Mouse (Mus musculus) left cerebral cortex, adult 9 months (tissue): ENCODE measurements at regions not wholly inside any gene's neighbourhood (a gene's known extent, or its start where the extent isn't known, plus 50 kb on each side); places are given as distances from the start of the nearest gene placed in this dataset.

Source experiments
- DNase-seq, 2 experiments: peaks; one replicate each; pipeline ENCODE4 v3.0.0; 2022; ENCODE audit warnings: low spot score in 2 of 2

DNA sequence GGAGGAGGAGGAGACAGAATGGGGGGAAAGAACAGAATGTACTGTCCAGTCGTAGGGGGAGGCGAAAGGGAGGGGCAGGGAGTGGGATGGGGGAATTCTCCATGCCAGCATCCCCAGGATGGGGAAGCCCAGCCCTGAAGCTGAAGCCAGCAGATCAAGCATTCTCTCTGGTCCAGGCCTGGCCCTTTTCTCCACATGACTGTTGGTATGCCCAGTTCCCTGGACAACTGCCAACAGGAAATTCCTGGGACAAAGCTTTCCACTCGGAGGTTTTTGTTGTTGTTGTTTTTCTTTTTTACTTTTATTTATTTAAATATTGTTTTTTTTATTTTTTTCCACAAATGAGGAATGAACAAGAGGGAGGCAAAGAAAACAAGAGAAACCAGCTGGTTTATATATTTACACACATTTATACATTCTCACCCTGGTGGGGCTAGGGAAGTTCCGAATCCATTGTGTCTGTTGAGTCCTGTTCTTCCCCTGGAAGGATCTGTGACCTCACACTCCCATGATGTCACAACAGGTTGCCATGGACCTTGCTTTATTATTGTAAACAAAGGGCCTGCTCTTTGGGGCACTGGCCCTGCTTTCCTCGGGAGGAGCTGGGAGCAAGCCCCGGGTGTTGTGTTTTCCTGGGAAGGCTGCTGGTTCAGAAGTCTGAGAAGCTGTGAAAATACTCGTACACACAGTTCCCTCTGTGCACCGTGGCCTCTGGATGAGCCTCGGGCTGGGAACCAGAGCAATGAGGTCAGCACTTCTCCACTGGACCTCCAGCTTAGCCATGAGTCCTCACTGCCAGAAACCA is 135.5 kb upstream of the Med13l start:
- DNase-seq = no peak

DNA sequence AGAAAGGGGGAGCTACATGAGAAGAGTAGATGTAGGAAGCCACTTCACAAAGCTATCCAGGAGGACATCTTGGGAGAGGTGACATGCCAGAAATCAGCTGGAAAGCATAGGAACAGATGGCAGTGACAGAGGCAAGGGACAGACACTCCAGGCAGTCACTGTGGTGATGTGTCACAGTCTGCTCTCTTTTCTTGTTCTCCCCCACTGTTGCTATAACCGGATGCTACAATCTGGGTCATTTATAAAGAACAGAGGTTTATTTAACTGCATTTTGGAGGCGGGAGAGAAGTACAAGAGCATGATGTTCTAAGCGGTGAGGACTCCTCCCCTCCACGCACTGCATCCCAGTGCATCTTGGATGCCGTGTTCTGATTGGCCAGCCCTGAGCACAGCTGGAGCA is 133.8 kb upstream of the Med13l start:
- peak; percentile 68 to 79 for DNase-seq

DNA sequence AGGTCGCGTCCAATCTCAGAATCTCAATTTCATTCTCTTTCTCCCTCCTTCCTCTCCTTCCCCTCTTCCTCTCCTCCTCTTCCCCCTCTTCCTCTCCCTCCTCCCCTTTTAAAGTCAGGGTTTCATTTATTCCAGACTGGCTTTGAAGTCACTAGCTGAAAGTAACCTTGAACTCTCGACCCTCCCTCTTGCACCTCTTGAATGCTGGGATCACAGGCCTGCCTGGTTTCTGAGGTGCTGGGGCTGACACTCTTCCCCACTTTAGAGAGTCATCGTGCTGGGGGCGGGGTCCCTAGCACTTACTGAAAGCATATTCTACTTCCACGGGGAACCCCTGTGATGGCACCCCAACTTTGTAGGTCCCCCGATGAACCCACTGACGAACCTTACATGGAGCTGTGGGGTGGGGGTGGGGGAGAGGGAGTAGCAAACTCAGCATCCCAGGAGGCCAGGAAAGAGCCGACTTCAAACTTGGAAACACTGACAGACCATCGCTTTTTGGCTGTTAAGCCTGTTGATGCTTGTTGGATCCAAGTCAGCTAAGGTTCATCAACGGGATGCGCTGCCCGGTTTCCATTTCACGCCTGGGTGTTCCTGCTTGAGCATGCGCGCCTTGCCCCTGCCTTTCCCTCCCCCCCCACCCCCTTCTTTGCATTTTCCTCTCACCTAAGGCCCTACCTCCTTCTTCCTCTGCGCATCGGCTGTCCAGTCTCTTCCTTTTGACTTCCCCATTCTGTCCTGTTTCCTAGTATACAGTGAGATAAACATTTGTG is 132.0 kb upstream of the Med13l start:
- no peak for DNase-seq

DNA sequence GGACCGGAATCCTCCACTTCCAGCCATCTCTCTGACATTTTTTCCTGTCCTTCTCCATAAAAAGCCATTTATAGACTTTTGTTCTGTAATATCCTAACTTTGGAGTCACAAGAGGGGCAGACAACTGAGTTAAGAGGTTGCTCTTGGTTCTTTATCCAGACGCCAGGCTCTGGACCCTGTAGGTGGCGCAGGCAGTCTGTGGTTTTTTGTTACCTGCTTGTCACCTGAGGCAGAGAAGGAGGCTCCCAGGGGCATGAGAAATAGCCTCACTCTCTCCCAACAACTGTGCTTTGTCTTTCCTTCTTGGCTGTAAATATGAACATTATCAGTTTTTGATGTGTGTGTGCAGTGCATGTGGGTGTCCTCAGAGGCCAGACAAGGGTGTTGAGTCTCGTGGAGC is 126.9 kb upstream of the Med13l start:
- no peak for DNase-seq

DNA sequence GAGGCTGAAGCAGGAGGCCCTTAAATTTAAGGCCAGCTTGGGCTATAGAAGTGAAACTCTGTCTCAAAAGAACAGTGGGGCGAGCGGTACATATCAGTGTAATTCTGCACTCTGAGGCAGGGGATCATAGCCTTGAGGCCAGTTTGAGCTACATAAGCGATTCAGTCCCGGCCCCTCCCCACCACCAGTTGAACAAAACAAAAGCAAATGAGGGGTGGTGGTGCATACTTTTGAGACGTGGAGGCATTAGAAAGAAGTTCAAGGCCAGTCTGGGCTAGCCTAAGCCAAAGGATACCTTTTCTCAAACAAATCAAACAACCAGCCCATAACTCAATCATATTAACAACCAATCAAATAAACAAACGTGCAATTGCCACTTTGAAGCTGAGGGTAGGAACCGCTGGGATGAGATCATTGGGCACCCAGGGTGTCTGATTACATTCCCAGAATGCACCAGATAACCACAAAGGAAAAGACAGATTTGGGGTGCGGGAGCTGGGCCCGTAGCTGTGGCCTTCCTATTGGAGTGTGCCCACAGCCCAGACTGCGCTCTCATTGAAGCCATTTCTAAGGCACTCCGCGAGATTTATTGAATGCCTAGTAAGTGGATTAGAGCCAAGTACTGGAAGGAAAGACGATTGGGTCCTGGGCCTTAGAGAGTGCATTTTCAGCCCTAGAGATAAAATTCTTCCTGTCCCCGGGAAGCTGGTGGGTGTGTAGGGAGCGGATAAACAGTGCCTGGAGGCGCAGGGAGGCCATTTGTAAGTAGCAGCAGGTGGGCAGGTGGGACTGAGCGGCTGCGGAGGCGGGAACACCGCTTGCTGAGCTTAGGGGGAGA is 125.5 kb upstream of the Med13l start:
- DNase-seq = no peak

DNA sequence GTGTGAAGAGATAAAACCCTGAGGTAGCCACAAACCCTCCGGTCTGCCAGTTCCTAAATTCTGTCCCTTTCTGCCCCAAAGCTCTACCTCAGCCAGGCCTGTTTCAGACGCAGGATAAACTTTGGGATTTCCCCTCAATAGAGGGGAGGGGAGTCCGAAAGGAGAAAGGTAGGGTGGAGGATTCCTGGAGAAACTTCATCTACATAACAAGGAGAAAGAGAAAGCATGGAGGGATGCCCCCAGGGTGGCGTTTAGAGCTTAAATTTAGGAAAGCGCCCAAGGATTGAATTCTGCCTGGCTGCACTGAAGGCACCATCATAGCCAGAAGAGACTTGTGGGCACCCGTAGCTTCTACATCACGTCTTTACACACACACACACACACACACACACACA is 124.9 kb upstream of the Med13l start:
- no peak for DNase-seq

DNA sequence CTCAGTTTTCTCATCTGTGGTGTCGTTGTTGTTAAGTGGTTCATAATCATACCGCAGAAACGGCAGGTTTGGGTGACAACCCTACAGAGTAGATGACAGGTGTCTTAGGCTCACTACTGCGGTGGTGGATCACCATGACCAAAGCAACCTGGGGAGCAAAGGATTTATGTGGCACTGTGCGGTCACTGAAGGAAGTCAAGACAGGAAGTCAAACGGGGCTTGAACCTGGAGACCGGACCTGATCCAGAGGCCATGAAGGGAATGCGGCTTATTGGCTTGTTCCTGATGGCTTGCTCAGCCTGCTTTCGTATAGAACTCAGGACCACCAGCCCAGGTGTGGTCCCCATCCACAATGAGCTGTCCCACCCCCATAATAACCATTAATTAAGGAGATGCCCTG is 124.4 kb upstream of the Med13l start:
- no peak for DNase-seq

DNA sequence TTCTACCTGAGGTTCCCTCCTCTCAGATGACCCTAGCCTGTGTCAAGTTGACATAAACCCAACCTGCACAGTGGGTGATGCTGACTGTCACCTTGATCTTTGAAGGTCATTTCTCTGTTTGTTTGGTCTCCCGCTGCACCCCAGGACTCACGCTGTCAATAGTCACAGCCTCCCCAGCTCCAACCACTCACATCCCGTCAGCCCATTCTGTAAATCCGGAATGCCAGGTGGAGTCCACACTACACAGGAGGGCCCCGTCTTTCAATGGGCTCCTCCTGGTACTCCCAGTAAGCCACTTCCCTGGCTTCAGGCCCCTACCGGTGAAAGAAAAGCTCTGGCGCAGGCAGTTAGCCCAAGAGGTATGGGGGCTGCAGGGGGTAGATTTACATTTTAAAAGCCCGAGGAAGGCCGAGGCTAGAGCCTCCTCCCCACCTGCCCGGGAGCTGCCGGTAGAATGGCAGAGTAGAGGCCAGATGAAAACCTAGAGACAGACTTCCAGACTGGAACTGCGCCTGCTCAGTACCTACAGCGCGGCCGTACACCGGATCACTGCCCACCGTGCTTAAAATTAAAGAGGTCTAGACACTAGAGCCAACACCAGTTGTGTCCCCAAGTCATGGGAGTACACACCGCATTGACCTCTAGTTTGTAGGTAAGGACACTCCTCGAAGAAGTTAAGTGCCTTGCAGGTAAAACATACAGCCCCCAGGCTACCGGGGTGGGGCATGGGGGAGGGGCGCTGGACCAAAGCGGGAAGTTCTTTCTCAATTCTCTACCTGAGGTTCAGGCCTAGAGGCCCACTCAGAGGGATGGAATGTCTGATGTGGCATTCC is 123.8 kb upstream of the Med13l start:
- no peak for DNase-seq

DNA sequence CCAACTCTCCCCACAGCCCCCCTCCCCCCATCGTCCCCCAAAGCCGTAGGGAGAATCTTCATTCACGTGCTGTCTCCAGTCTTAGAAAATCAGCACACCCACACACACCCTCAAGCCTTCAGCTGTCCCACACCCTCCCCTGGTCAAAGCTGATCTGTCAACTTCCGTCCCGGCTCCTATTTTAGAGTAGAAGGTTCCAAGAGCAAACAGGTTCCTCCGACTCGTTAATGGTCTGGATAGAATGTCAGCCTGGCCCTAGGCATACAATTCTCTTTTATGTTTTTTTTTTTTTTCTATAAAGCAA is 123.2 kb upstream of the Med13l start:
- no peak for DNase-seq

DNA sequence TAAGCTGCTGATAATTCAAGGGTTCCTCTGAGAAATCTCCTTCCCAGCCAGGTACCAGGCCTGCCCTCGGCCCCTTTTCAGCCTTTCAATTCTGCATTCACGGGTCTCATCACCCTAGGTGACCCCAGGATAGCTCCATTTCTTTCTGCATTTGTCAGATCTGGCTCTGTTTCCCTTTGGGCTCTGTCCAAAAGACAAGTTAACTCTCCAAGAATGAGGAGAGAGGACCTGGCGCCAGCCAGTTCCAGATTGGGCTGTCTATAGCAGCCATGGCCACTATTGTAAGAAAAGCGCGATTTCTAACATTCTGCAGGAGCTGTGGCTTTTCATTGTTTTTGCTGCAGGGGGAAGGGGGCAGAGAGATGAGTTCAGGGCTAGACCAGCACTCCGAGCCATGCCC is 122.5 kb upstream of the Med13l start:
- no peak for DNase-seq

DNA sequence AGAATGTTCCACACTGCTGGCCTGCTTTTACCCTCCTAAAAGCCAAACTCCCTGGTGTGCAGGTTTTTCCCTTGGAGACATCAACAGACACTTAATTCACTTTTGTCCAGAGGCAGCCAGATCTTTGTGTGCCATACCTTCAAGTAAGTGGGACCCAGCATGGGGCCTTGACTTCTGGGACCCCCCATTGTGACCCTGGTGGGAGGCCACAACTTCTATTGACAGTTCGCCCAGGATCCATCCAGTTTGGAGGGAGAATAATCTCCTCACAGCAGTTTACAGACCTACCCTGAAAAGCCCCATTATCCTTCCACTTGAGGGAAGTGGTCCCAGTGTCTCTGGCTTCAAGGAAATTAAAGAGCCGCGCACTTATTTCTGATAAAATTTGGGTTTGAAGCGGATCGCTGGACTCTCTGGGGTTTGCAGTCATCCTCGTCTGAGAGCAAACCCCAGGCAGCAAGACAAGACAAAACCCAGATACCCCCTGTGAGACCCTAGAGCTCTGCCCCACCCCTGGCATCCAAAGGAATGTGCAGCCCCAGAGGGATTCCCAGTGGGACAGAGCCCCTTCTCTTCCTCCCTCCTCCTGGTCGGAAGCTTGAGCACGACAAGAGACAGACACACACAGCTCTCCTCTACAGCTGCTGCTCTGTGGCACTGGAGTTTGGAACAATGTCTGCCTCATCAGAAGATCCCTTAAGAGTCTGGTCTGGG is 115.8 kb upstream of the Med13l start:
- DNase-seq = no peak

DNA sequence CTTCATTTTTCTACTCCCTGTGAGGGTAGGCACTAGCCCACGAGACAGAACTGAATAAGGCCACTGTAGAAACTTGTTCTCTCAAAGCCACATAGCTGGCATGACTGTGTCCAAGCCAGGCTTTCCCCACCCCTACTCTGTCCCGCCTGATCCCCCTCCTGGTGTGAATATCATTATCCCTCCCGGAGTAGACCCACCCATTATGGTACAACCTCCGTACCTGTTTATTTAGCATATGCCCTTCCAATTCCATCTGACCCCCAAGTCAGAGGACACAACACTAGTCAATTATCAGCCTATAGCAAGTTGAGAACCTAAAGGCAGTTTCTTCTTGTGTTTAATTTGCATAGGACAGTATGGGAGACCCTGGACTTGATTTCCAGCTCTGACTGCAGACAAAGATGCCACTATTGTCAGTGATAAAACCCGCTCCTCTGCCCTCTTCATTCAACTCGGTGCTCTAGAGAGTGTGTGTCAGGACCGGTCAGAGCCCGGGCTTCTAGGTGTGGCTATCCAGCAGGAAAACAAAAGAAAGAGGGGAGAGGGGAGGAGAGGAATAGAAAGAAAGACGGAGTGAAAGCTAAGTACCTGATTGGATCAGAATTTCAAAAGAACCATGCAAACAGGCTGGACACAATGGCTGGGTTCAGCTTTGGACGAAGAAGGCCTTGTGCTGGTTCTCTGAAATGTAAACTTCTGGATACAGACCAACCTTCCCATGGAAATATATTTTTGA is 115.1 kb upstream of the Med13l start:
- DNase-seq = no peak

DNA sequence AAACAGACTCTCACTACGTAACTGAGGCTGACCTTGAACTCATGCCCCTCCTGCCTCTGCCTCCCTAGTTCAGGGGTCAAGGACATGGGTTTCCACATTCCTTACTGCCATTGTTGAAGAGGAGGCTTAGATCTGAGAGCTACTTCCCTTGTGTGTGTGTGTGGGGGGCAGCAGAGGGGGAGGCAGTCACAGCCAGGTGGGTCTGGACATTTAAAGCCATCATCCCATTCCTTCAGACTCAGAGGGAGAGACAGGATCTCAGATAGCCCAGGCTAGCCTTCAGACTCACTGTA is 114.5 kb upstream of the Med13l start:
- no peak for DNase-seq

DNA sequence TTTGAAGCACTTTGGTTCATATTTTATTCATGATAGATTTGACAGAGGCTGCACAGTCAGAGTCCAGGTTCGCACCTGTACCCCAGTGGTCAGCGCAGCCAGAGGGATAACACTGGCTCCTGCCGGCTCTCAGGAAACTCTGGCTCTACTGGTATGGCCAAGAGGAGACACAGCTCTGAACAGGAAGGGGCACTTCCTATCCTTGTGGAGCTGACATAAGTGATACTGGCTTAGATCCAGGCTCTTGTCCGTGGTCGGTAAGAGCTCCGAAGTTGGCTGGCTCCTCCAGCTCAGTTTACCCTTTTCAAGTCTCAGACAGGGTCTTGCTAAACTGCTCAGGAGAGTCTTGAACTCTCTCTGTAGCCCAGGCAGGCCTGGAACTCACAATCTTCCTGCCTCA is 113.6 kb upstream of the Med13l start:
- DNase-seq = no peak

DNA sequence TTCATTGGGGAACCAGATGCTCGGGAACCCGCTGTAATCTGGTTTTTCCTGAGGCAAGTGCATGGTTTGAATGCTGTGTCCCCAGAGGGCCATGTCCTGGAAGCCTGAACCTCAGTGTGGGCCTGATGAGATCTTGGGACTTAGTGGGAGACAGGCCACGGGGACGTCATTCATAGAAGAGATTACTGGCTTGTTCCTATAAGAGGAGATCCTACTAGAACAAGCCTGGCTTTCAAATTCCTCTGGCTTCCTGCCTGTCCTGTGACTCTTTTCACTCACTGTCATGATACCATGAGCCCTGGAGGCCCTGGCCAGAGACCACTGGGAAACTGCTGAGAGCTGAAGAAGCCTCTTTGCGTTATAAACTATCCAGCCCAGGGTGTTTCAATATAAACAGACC is 113.1 kb upstream of the Med13l start:
- no peak for DNase-seq

DNA sequence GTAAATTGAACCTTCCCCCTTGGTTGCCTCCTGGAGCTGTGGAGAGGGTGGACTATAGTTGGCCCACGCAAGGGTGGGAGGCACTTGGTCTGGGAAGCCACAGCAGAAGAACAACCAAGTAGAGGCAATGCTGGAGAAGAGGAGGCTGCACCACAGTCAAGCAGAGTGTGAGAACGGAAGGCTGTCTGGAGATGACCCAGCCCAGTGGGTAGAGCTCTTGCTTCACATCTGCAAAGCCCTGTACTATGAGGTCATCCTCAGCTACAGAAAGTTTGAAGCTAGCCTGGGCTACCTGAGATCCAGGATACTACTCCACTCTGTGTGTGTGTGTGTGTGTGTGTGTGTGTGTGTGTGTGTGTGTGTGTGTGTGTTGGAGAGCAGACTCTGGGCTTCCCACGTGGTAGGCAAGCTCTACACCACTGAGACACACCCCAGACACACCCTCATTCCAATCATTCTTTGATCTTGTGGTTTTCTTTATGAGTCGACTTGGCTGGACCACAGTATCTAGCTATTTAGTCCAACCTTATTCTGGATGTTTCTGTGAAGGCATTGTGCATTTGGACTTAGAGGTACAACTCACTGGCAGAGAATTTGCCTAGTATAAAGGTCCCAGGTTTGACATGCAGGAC is 111.5 kb upstream of the Med13l start:
- DNase-seq = no peak

DNA sequence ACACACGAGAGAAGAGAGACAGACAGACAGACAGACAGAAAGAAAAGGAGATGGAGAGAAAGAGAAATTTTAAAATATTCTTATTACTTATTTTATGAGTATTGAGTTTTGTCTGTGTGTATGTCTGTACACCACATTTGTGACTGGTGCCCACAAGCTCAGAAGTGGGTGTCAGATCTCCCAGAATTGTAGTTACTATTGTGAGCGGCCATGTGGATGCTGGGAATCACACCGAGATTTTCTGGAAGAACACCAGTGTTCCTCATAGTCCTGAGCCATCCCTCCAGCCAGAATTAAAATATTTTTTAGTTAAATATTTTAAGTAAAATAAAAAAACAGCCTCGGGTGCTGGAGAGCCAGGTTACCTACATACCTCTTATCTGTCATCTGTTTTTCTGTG is 110.6 kb upstream of the Med13l start:
- no peak for DNase-seq

DNA sequence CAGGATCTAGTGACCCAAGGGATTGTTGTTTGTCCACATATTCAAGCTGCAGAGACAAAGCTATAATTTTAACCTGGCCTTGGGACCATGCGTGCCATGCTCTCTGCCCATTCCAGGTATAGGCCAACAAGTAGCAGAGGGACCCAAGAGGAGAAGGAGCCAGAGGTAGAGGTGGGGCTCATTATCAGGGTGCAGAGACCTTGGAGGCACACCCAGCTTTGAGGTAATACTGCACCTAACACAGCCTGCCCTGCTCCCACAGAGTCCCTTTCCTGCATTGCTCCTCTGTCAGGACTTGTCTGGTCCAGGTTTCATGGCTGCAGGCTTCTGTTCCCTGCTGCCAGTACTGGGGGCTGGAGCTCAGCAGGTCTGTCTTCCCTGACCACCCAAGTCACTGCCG is 108.4 kb upstream of the Med13l start:
- DNase-seq = no peak

DNA sequence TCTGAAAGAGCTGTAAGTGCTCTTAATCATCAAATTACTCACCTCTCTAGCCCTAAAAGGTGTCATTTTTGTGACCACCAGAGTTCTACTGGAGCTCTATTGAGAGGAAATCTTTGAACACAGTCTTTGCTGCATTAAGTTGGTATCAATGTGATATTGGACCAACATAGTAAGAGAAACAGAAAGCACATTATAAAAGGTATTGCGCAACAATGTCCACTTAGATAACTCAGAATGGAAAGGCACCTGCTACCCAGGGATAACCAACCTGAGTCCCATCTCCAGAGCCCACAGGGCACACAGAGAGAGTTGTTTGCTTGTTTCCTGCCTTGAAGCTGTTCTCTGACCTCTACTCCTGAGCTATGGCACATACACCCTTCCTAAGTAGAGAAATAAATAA is 106.4 kb upstream of the Med13l start:
- no peak for DNase-seq

DNA sequence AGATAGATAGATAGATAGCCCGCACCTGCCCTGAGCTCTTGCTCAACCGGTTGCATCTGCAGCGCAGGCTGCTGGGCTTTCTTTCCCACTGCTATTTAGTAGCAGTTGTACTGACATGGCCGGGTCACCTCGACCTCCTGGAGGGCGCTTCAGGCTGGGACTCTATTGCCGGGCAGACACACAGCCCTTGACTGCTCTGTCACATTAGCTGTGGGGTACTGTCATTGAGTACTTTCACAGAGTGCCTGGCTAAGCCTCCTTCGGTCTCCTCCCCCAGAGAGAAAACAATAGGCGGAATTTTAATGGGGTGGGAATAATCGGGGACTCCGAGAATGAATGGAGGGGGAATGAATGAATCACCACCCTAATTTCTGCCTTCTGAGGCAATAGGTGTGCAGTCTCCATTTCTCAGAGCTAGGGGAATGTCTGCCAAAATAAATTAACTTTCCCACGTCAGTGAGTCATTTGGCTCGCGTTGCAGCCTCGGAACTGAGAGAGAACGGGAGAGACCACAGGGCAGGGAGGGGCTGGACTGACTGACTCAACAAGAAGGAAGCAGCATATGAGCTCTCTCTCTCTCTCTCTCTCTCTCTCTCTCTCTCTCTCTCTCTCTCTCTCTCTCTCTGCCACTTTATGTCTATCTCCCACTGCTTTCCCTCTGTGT is 101.6 kb upstream of the Med13l start:
- DNase-seq = peak; percentile 42 to 83
